In genomic region chr10:57183560-57183959, GRCm38 (mm10) we compare ENCODE assay signal across 10 mouse cellular contexts.
DNase-seq lines count a peak whose midpoint lies in the region; ATAC-seq and TF ChIP-seq lines count a peak whose summit lies in the region.
"Had no signal": no experiment of that assay in that cellular context is flagged by ENCODE, and none has a peak within 500 bp of the region (broad histone marks: within the 10 kb centered on the region; RNA-seq: fewer than 3 reads in every experiment).

No protein-coding gene starts in this region.

- WGBS in kidney, postnatal 0 days = 69% methylated on average over 1 of the region's 1 CpGs

- 0 out of 2 replicates have a peak, but pooled peaks have one; percentile 25 for ATAC-seq in kidney, postnatal 0 days (replicated peaks; ENCODE audit: low FRiP score, low read depth)
- no peak for ATAC-seq in megakaryocyte, adult 5-6 weeks (ENCODE audit: poor library complexity, severe bottlenecking)

- H3K4me2 ChIP-seq in kidney, postnatal 0 days (ENCODE audit: low read length) = no peak overlapping the region
- H3K4me2 ChIP-seq: embryonic facial prominence, embryonic 12.5 days; liver, embryonic 13.5 days had no signal

- intact Hi-C loops in left cerebral cortex, postnatal 4 days (cut with DNase I) = loop anchor here (5.0 kb wide), 1 partner anchor 811 kb away; no protein-coding TSS in a partner anchor

- no peak overlapping the region for H3K27ac ChIP-seq in kidney, postnatal 0 days
- no peak overlapping the region for H3K27ac ChIP-seq in ES-E14 (ENCODE audit: insufficient read depth, low read depth, low read length, poor library complexity, severe bottlenecking)
- H3K27ac ChIP-seq: embryonic facial prominence, embryonic 12.5 days; liver, embryonic 13.5 days had no signal

- in situ Hi-C loops in ES-E14 (cut with MboI; ENCODE audit: low sequenced_read_pairs in 2 of 2, unreplicated experiment in 2 of 2) = no loop called here

- no peaks in the 10 kb centered on the region for H3K9me3 ChIP-seq in kidney, postnatal 0 days (replicated peaks; ENCODE audit: low read length)
- H3K9me3 ChIP-seq in ES-E14 (ENCODE audit: control insufficient read depth, insufficient read depth, low read depth, low read length) = no peaks in the 10 kb centered on the region
- H3K9me3 ChIP-seq: embryonic facial prominence, embryonic 12.5 days; liver, embryonic 13.5 days had no signal

- H3K4me3 ChIP-seq in kidney, postnatal 0 days (replicated peaks; ENCODE audit: low read depth, low read length) = no peak overlapping the region
- H3K4me3 ChIP-seq in ES-E14 (ENCODE audit: insufficient read depth in 1 of 2, low read depth in 1 of 2, low read length in 2 of 2, poor library complexity in 1 of 2, severe bottlenecking in 1 of 2) = no peak overlapping the region
- H3K4me3 ChIP-seq: embryonic facial prominence, embryonic 12.5 days; liver, embryonic 13.5 days had no signal

- no peaks in the 10 kb centered on the region for H3K27me3 ChIP-seq in kidney, postnatal 0 days (ENCODE audit: insufficient read depth, low read length)
- H3K27me3 ChIP-seq: embryonic facial prominence, embryonic 12.5 days; liver, embryonic 13.5 days had no signal

- no peak overlapping the region for H3K9ac ChIP-seq in kidney, postnatal 0 days (ENCODE audit: low read depth, low read length)
- no peak overlapping the region for H3K9ac ChIP-seq in ES-E14 (ENCODE audit: insufficient read depth, low read depth, low read length, poor library complexity, severe bottlenecking)
- H3K9ac ChIP-seq: embryonic facial prominence, embryonic 12.5 days; liver, embryonic 13.5 days had no signal

- peak; percentile 80 for DNase-seq in kidney, postnatal 0 days (ENCODE audit: low spot score)
- no peak for DNase-seq in kidney, adult 9 months
- peak; percentile 12 for DNase-seq in ES-E14 (ENCODE audit: low read depth, low spot score)
- DNase-seq in adrenal gland, adult 8-10 months = peak; percentile 24
- DNase-seq in frontal cortex, postnatal 25 days (ENCODE audit: low spot score in 2 of 2) = peak; percentile 6 to 27
- DNase-seq in left cerebral cortex, postnatal 4 days = peak; percentile 64
- DNase-seq in skeletal muscle tissue, adult 2 months (ENCODE audit: low read depth, low spot score) = peak; percentile 30
- DNase-seq: liver, embryonic 13.5 days had no signal

- H3K4me1 ChIP-seq in kidney, postnatal 0 days (replicated peaks; ENCODE audit: insufficient read depth, low read length) = no peaks in the 10 kb centered on the region
- no peaks in the 10 kb centered on the region for H3K4me1 ChIP-seq in ES-E14 (ENCODE audit: control insufficient read depth in 2 of 2, insufficient read depth in 2 of 2, low read length in 2 of 2, poor library complexity in 1 of 2)
- H3K4me1 ChIP-seq: embryonic facial prominence, embryonic 12.5 days; liver, embryonic 13.5 days had no signal

- TF ChIP-seq CTCF in kidney, postnatal 0 days (IDR thresholded peaks at IDR 0.05; ENCODE audit: low read depth) = peak; percentile 84

- H3K36me3 ChIP-seq in kidney, postnatal 0 days (ENCODE audit: insufficient read depth, low read length) = no peaks in the 10 kb centered on the region
- H3K36me3 ChIP-seq in ES-E14 (ENCODE audit: control insufficient read depth, insufficient read depth, low read length, poor library complexity, severe bottlenecking) = no peaks in the 10 kb centered on the region
- H3K36me3 ChIP-seq: embryonic facial prominence, embryonic 12.5 days; liver, embryonic 13.5 days had no signal

TF ChIP-seq in ES-E14, 5 proteins besides CTCF, POLR2A, EP300 and RAD21:
- TF ChIP-seq ZNF384 (IDR thresholded peaks at IDR 0.05; ENCODE audit: low read depth, low read length) (no peak), HCFC1 (IDR thresholded peaks at IDR 0.05; ENCODE audit: borderline replicate concordance, insufficient read depth, low read length) (no peak), CHD2 (IDR thresholded peaks at IDR 0.05; ENCODE audit: low read depth, low read length) (no peak), ZC3H11A (IDR thresholded peaks at IDR 0.05; ENCODE audit: borderline replicate concordance, low read depth, low read length) (no peak), MAFK (IDR thresholded peaks at IDR 0.05; ENCODE audit: insufficient read depth, low read depth, low read length) (no peak)
